Mouse (Mus musculus): ENCODE data around the gene 4921530L21Rik. TPM values are rescaled to one million over a fixed set of nuclear protein-coding genes. Genes with fewer than 3 reads are reported as not detected.

The 4921530L21Rik gene
- polyA plus RNA-seq, 1 experiment, result 0.21 TPM

DNA sequence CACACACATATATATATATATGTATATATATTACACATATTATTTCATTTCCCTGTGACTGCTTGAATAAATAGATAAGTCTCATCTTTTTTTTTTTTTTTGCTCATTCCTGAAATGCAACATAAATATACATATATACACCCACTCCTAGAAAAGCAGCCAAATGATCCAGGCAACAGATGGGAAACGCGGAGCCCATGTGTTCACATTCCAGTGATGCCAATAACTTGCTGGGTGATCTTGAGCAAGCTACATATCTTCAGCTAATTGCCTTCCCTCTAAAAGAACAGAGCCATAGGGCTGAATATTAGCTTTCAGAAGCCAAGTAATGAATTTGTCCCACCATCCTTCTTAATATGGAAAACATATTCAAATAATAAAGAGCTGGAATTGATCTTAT, 32.2 kb downstream of the 4921530L21Rik start:
- no peak overlapping the region for H3K4me3 ChIP-seq (ENCODE audit: insufficient read depth, low read length)
- no peak overlapping the region for H3K27ac ChIP-seq (ENCODE audit: insufficient read depth, low read length)
- TF ChIP-seq CTCF (IDR thresholded peaks at IDR 0.05; ENCODE audit: extremely low read depth, insufficient read depth, low read length) (no peak), POLR2A (IDR thresholded peaks at IDR 0.05; ENCODE audit: extremely low read depth, insufficient read depth, low read length) (no peak)
- no peaks in the 10 kb centered on the region for H3K4me1 ChIP-seq (ENCODE audit: control insufficient read depth, insufficient read depth, low read length)

DNA sequence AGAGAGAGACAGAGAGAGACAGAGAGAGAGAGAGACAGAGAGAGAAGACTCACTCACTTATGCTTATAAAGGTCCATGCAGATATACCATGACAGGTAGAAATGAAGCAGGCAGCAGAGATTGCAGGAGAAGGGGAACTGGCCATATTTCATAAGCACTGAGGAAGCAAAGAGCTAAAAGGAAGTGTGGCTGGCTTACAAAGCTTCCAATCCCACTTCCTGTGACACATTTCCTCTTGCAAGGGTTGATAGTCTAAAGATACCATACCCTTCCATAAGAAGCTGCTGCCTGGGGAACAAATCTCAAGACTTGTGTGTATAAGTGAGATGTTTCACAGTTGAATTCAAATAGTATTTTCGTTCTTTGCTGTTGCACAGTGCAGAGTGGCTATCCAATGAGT, 45.7 kb downstream of the 4921530L21Rik start:
- no peak overlapping the region for H3K4me3 ChIP-seq (ENCODE audit: insufficient read depth, low read length)
- TF ChIP-seq CTCF (IDR thresholded peaks at IDR 0.05; ENCODE audit: extremely low read depth, insufficient read depth, low read length) (no peak), POLR2A (IDR thresholded peaks at IDR 0.05; ENCODE audit: extremely low read depth, insufficient read depth, low read length) (no peak)

DNA sequence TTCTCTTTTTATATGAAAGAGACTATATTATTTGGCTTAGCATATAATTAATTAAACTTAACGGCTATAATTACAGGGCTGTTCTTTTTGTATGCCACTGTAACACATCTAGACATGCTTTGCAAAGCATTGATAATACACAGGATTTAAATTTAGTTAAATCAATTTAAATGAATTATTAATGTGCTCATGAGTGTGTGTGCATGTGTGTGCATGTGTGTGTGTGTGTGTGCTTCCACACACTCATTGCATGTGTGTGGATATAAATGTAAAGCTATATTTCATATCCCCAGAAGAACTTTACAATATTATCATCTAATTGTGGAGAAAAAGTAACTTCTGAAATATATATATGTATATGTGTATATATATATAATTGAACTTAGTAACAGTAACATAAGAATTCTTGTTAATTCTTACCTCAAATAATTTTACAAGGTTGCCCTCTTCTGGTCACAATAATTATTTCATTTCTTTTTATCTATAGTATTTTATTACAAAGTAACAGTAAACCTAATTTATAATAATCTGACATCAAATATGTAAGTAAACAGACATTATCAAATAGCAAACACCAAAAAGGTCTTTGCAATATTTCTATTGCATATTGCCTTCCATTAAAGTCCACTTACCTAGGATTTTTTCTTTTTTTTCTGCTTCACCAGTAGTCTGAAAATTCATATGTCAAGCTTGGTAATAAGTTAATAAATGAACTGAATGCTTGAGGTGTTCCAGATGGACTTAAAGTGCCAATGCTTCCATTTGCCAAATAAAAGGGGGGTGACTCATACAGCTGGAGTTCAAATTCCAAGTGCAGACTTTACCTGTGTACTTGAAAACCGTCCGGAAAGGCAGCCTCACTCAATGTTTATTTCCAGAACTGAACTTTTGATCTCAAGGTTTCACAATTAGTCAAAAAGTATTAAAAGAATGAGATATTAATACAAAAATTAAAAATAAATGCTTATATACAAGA, 47.0 kb downstream of the 4921530L21Rik start:
- Histone ChIP-seq H3K4me3 (ENCODE audit: insufficient read depth, low read length) (no peak overlapping the region), H3K27ac (ENCODE audit: insufficient read depth, low read length) (no peak overlapping the region), H3K4me1 (ENCODE audit: control insufficient read depth, insufficient read depth, low read length) (no peaks in the 10 kb centered on the region)
- TF ChIP-seq POLR2A (IDR thresholded peaks at IDR 0.05; ENCODE audit: extremely low read depth, insufficient read depth, low read length) (no peak), CTCF (IDR thresholded peaks at IDR 0.05; ENCODE audit: extremely low read depth, insufficient read depth, low read length) (no peak)

More for the DNA sequence above, 45.7 kb downstream of the 4921530L21Rik start:
- no peak overlapping the region for H3K27ac ChIP-seq (ENCODE audit: insufficient read depth, low read length)
- H3K4me1 ChIP-seq (ENCODE audit: control insufficient read depth, insufficient read depth, low read length), result no peaks in the 10 kb centered on the region

Measured in cortical plate, adult 2 months (tissue).